Mouse (Mus musculus) liver, embryonic 14.5 days (tissue): ENCODE data around the gene Iqschfp.

Source experiments
- CTCF ChIP-seq: IDR thresholded peaks from 2 replicates; pipeline ENCODE4 v1.5.1; 2016; ENCODE audit warnings: antibody characterized with exemption, low read depth, control low read depth
- EP300 ChIP-seq: IDR thresholded peaks from 2 replicates; pipeline ENCODE4 v1.6.1; 2016; ENCODE audit warnings: antibody characterized with exemption, low read depth

- TF ChIP-seq CTCF (no peak), EP300 (no peak)
Observed at GRCm38 (mm10) chr3:68604962-68605361, 712.9 kb downstream of the Iqschfp start.
